In genomic region chr17:65805966-65806365, GRCm38 (mm10) we compare ENCODE assay signal across 20 mouse cellular contexts. TPM values are rescaled to one million over a fixed set of nuclear protein-coding genes. Genes with fewer than 3 reads are reported as not detected.
DNase-seq lines count a peak whose midpoint lies in the region; ATAC-seq and TF ChIP-seq lines count a peak whose summit lies in the region.
"Had no signal": no experiment of that assay in that cellular context is flagged by ENCODE, and none has a peak within 500 bp of the region (broad histone marks: within the 10 kb centered on the region; RNA-seq: fewer than 3 reads in every experiment).

No protein-coding gene starts in this region.

- intact Hi-C loops in gastrocnemius, adult 2 months (cut with DNase I): no loop called here
- intact Hi-C loops in gastrocnemius, postnatal 14 days (cut with DNase I; ENCODE audit: low total_unique reads): no loop called here
- intact Hi-C loops in heart, postnatal 10 days (cut with DNase I): no loop called here

- H3K4me2 ChIP-seq in heart, embryonic 13.5 days: no peak overlapping the region
- H3K4me2 ChIP-seq: hindbrain, embryonic 13.5 days had no signal

- no peak overlapping the region for H3K9ac ChIP-seq in heart, embryonic 13.5 days
- H3K9ac ChIP-seq: hindbrain, embryonic 13.5 days had no signal

- H3K36me3 ChIP-seq in heart, embryonic 13.5 days: peaks cover 43% of the 10 kb centered on the region

- no peaks in the 10 kb centered on the region for H3K9me3 ChIP-seq in heart, embryonic 13.5 days
- H3K9me3 ChIP-seq: embryonic facial prominence, embryonic 10.5 days; G1E; hindbrain, embryonic 13.5 days had no signal

- ATAC-seq in heart, embryonic 13.5 days (ENCODE audit: extremely low read depth, insufficient number of reproducible peaks, low FRiP score, low TSS enrichment): no peak
- ATAC-seq: CD4-positive, CD25-positive, alpha-beta regulatory T cell, adult 4 months; forebrain, embryonic 14.5 days; hindbrain, postnatal 0 days had no signal

- H3K4me3 ChIP-seq in gastrocnemius, adult 2 months: peak overlapping the region; percentile 32
- no peak overlapping the region for H3K4me3 ChIP-seq in heart, embryonic 13.5 days
- H3K4me3 ChIP-seq: embryonic facial prominence, embryonic 10.5 days; hindbrain, embryonic 13.5 days had no signal

- H3K4me1 ChIP-seq in heart, embryonic 13.5 days: peaks cover 11% of the 10 kb centered on the region
- H3K4me1 ChIP-seq: embryonic facial prominence, embryonic 10.5 days had no signal

- no peaks in the 10 kb centered on the region for H3K27me3 ChIP-seq in heart, embryonic 13.5 days (replicated peaks)
- H3K27me3 ChIP-seq: hindbrain, embryonic 13.5 days had no signal

- WGBS in heart, embryonic 13.5 days: 70% methylated on average over 4 of the region's 4 CpGs

- peak; percentile 51 to 56 for DNase-seq in adrenal gland, adult (ENCODE audit: inconsistent age in 2 of 2, low spot score in 1 of 2)
- DNase-seq in adrenal gland, adult 2 months: no peak
- peak; percentile 65 for DNase-seq in gastrocnemius, adult 2 months
- DNase-seq in gastrocnemius, postnatal 14 days: no peak
- no peak for DNase-seq in heart, postnatal 10 days
- peak; percentile 21 for DNase-seq in brain, adult 2 months (ENCODE audit: low read depth, low spot score)
- no peak for DNase-seq in cerebellum, postnatal 10 days
- DNase-seq: adrenal gland, postnatal 14 days; B cell, adult 2 months; cerebellum, adult 18-20 months; cerebellum, adult 9-11 months; heart, postnatal 14 days; kidney, adult 11 months had no signal

- peak overlapping the region; percentile 86 for H3K27ac ChIP-seq in gastrocnemius, adult 2 months
- 0 out of 2 replicates have a peak overlapping the region, but pooled peaks have one; percentile 9 for H3K27ac ChIP-seq in heart, embryonic 13.5 days (replicated peaks)
- H3K27ac ChIP-seq: embryonic facial prominence, embryonic 10.5 days; hindbrain, embryonic 13.5 days; hindbrain, postnatal 0 days had no signal

- TF ChIP-seq CTCF in gastrocnemius, adult 2 months (IDR thresholded peaks at IDR 0.05): no peak

RNA-seq across cellular contexts. Expression of gene Ppp4r1, which starts 23.6 kb away (rescaled TPM):
- total RNA-seq in adrenal gland, adult 2 months (2021): 10 to 100 TPM; 59.2 to 60.7 TPM
- polyA plus RNA-seq in adrenal gland, adult 2 months (2012; rRNA removed): 19.1 and 24.9 TPM in 2 replicates
- 10 to 100 TPM; 24.8 to 30.3 TPM for total RNA-seq in gastrocnemius, adult 2 months (2021)
- total RNA-seq in gastrocnemius, postnatal 14 days (2021): 10 to 100 TPM; 29.4 to 30.3 TPM
- polyA plus RNA-seq in heart, embryonic 13.5 days (2015; fragmentation: Nextera tagmentation; extraction: Ambion mirVana): 28.1 and 28.7 TPM in 2 replicates
- 10 to 100 TPM; 73.8 to 81.2 TPM for total RNA-seq in heart, postnatal 10 days (2021)

RNA-seq across cellular contexts. Expression of gene Rab31, which starts 33.4 kb away (rescaled TPM):
- total RNA-seq in adrenal gland, adult 2 months (2021): 10 to 100 TPM; 36.7 to 48.2 TPM
- 15.9 and 16.7 TPM in 2 replicates for polyA plus RNA-seq in adrenal gland, adult 2 months (2012; rRNA removed)
- 1 to 10 TPM; 3.4 to 7.4 TPM for total RNA-seq in gastrocnemius, adult 2 months (2021)
- total RNA-seq in gastrocnemius, postnatal 14 days (2021): 10 to 100 TPM; 14.1 to 15.4 TPM
- polyA plus RNA-seq in heart, embryonic 13.5 days (2015; fragmentation: Nextera tagmentation; extraction: Ambion mirVana): 23.9 and 27.8 TPM in 2 replicates
- 10 to 100 TPM; 42.9 to 46.5 TPM for total RNA-seq in heart, postnatal 10 days (2021)

Comparison
In these comparisons a context has a peak if more than half of its experiments do, and no peak if none do; other contexts are left out.
1. DNase-seq: peak in adrenal gland, adult (2 of 2), gastrocnemius, adult 2 months (single experiment) and brain, adult 2 months (single experiment); none in adrenal gland, adult 2 months (single experiment), gastrocnemius, postnatal 14 days (single experiment), heart, postnatal 10 days (0 of 2) and cerebellum, postnatal 10 days (0 of 2).